Mouse (Mus musculus) neural tube, embryonic 14.5 days (tissue): ENCODE results near the gene Dennd6a. TPM values are rescaled to one million over a fixed set of nuclear protein-coding genes. Genes with fewer than 3 reads are reported as not detected.

Experiments used
- ATAC-seq: fragments of 200-750 bp; cut with Nextera tagmentation; 2 replicates; pipeline ENCODE4 v1.8.0; 2017; ENCODE audit warnings: low read depth, mild to moderate bottlenecking, moderate TSS enrichment, moderate library complexity
- H3K27ac ChIP-seq: fragments of 300-500 bp; sonication (generic); 2 replicates; pipeline ENCODE4 v1.5.1; 2014; ENCODE audit warnings: low read depth, mild to moderate bottlenecking, control low read depth, low read length, moderate library complexity, mixed read lengths
- H3K27me3 ChIP-seq: fragments of 300-500 bp; sonication (generic); 2 replicates; pipeline ENCODE4 v1.6.1; 2014; ENCODE audit warnings: low read length; ENCODE audit not compliant: control insufficient read depth, insufficient read depth
- H3K36me3 ChIP-seq: fragments of 300-500 bp; sonication (generic); 2 replicates; pipeline ENCODE4 v1.6.1; 2014; ENCODE audit warnings: low read length, mixed read lengths; ENCODE audit not compliant: control insufficient read depth, insufficient read depth
- H3K4me1 ChIP-seq: fragments of 300-500 bp; sonication (generic); 2 replicates; pipeline ENCODE4 v1.6.1; 2014; ENCODE audit warnings: low read length; ENCODE audit not compliant: control insufficient read depth, insufficient read depth
- H3K4me2 ChIP-seq: fragments of 300-500 bp; sonication (generic); 2 replicates; pipeline ENCODE4 v1.6.1; 2014; ENCODE audit warnings: mild to moderate bottlenecking, low read depth, low read length, control low read depth
- H3K4me3 ChIP-seq: fragments of 300-500 bp; sonication (generic); 2 replicates; pipeline ENCODE4 v1.5.1; 2014; ENCODE audit warnings: low read depth, low read length, control low read depth, mixed read lengths
- H3K9ac ChIP-seq: fragments of 300-500 bp; sonication (generic); replicated peaks from 2 replicates; pipeline ENCODE4 v1.6.1; 2014; ENCODE audit warnings: low read depth, mild to moderate bottlenecking, control low read depth, low read length, mixed read lengths
- H3K9me3 ChIP-seq: fragments of 300-500 bp; sonication (generic); 2 replicates; pipeline ENCODE4 v1.6.1; 2016; ENCODE audit warnings: low read length; ENCODE audit not compliant: control insufficient read depth
- WGBS: fragments of 180-500 bp; shearing (Covaris S2); extraction: QIAGEN DNeasy Blood & Tissue Kit; methylation state at CpG from one replicate; pipeline ENCODE4 v1.1.7; 2014; 5-methylcytosine and 5-hydroxymethylcytosine counted together
- polyA plus RNA-seq: library from polyadenylated mRNA; unstranded; fragments of >200 nt; fragmentation: Nextera tagmentation; extraction: Ambion mirVana; gene quantifications from 2 replicates; pipeline ENCODE4 v1.2.1, GENCODE M21; 2014

Gene Dennd6a
- polyA plus RNA-seq, 1 experiment from 2014 or later, result 18.8 TPM

DNA sequence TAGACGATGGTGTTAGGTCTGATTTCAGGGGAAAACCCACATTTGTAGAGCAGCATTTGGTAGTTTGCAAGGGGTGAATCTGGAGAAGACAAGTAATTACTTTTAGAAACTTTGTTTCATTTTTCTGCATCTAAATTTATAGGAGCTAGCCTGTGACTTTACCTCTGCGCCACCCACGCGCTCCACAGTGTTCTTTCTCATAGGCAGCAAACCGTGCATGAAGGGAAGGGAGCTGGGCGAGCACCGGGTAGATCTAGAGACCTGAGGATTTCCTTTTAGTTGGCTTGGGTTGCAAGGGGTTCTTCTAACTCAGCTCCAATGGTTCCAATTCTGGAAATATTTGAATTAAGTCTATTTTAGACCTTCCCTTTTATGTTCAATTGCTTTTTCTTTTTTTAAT lies 15.1 kb upstream of the Dennd6a start:
- H3K9ac ChIP-seq, result no peak overlapping the region
- no peak overlapping the region for H3K4me2 ChIP-seq
- no peaks in the 10 kb centered on the region for H3K36me3 ChIP-seq
- no peak for ATAC-seq
- no peaks in the 10 kb centered on the region for H3K4me1 ChIP-seq
- no peak overlapping the region for H3K4me3 ChIP-seq
- no peak overlapping the region for H3K27ac ChIP-seq
- WGBS, result 84% methylated on average over 7 of the region's 7 CpGs
- H3K9me3 ChIP-seq, result no peaks in the 10 kb centered on the region
- no peaks in the 10 kb centered on the region for H3K27me3 ChIP-seq

GRCm38 (mm10) chr14:26562247-26562646 lies 11.4 kb upstream of the Dennd6a start:
- no peak for ATAC-seq
- no peaks in the 10 kb centered on the region for H3K36me3 ChIP-seq
- no peaks in the 10 kb centered on the region for H3K27me3 ChIP-seq
- no peaks in the 10 kb centered on the region for H3K9me3 ChIP-seq
- H3K27ac ChIP-seq, result no peak overlapping the region
- H3K4me2 ChIP-seq, result no peak overlapping the region
- no peaks in the 10 kb centered on the region for H3K4me1 ChIP-seq
- H3K4me3 ChIP-seq, result no peak overlapping the region
- WGBS, result 87% methylated on average over 2 of the region's 2 CpGs
- no peak overlapping the region for H3K9ac ChIP-seq

- WGBS, result 88% methylated on average over 4 of the region's 4 CpGs
- H3K9me3 ChIP-seq, result no peaks in the 10 kb centered on the region
- ATAC-seq, result no peak
- H3K9ac ChIP-seq, result no peak overlapping the region
- no peaks in the 10 kb centered on the region for H3K27me3 ChIP-seq
- no peak overlapping the region for H3K4me2 ChIP-seq
- no peaks in the 10 kb centered on the region for H3K36me3 ChIP-seq
- no peaks in the 10 kb centered on the region for H3K4me1 ChIP-seq
- no peak overlapping the region for H3K27ac ChIP-seq
- H3K4me3 ChIP-seq, result no peak overlapping the region
Observed at GRCm38 (mm10) chr14:26569880-26570279, 3.8 kb upstream of the Dennd6a start.

GRCm38 (mm10) chr14:26571951-26572675 lies 1.5 kb upstream of the Dennd6a start:
- H3K27me3 ChIP-seq, result no peaks in the 10 kb centered on the region
- H3K4me2 ChIP-seq, result no peak overlapping the region
- no peak for ATAC-seq
- no peak overlapping the region for H3K27ac ChIP-seq
- H3K4me1 ChIP-seq, result no peaks in the 10 kb centered on the region
- no peaks in the 10 kb centered on the region for H3K9me3 ChIP-seq
- no peak overlapping the region for H3K4me3 ChIP-seq
- H3K9ac ChIP-seq, result no peak overlapping the region
- no peaks in the 10 kb centered on the region for H3K36me3 ChIP-seq
- WGBS, result 69% methylated on average over 4 of the region's 4 CpGs

- no peak overlapping the region for H3K4me3 ChIP-seq
- peaks cover 13% of the 10 kb centered on the region; the same call in 1 of the 2 replicates for H3K4me1 ChIP-seq
- H3K9ac ChIP-seq, result no peak overlapping the region
- no peak overlapping the region for H3K27ac ChIP-seq
- 73% methylated on average over 3 of the region's 3 CpGs for WGBS
- H3K36me3 ChIP-seq, result no peaks in the 10 kb centered on the region
- no peak for ATAC-seq
- no peaks in the 10 kb centered on the region; the same call in 1 of the 2 replicates for H3K27me3 ChIP-seq
- no peak overlapping the region for H3K4me2 ChIP-seq
- H3K9me3 ChIP-seq, result no peaks in the 10 kb centered on the region
Observed at GRCm38 (mm10) chr14:26576255-26576780, 2.7 kb downstream of the Dennd6a start.

- H3K27me3 ChIP-seq, result no peaks in the 10 kb centered on the region; the same call in 1 of the 2 replicates
- no peak overlapping the region for H3K27ac ChIP-seq
- no peak overlapping the region for H3K9ac ChIP-seq
- H3K4me1 ChIP-seq, result peaks cover 14% of the 10 kb centered on the region; the same call in 1 of the 2 replicates
- H3K4me2 ChIP-seq, result peak overlapping the region; percentile 11; the same call in 1 of the 2 replicates
- H3K36me3 ChIP-seq, result no peaks in the 10 kb centered on the region
- ATAC-seq, result 0 out of 2 replicates have a peak, but pooled peaks have one; percentile 29
- H3K9me3 ChIP-seq, result no peaks in the 10 kb centered on the region
- H3K4me3 ChIP-seq, result peak overlapping the region; percentile 97
- WGBS, result 76% methylated on average over 6 of the region's 6 CpGs
Observed at GRCm38 (mm10) chr14:26578791-26579191, 5.1 kb downstream of the Dennd6a start.

- peak; percentile 97 for ATAC-seq
Observed at GRCm38 (mm10) chr14:26579346-26580343, 6.0 kb downstream of the Dennd6a start.

GRCm38 (mm10) chr14:26583645-26584044 lies 10.0 kb downstream of the Dennd6a start:
- no peak for ATAC-seq
- Histone ChIP-seq H3K36me3 (no peaks in the 10 kb centered on the region), H3K4me2 (no peak overlapping the region), H3K9me3 (no peaks in the 10 kb centered on the region), H3K9ac (no peak overlapping the region), H3K4me3 (no peak overlapping the region), H3K27me3 (no peaks in the 10 kb centered on the region; the same call in 1 of the 2 replicates), H3K27ac (no peak overlapping the region), H3K4me1 (peaks cover 14% of the 10 kb centered on the region; the same call in 1 of the 2 replicates)
- 96% methylated on average over 3 of the region's 3 CpGs for WGBS

More at GRCm38 (mm10) chr14:26579346-26580343, 6.0 kb downstream of the Dennd6a start:
- Histone ChIP-seq H3K4me1 (peaks cover 14% of the 10 kb centered on the region; the same call in 1 of the 2 replicates), H3K36me3 (no peaks in the 10 kb centered on the region), H3K27ac (peak overlapping the region; percentile 96), H3K4me2 (peak overlapping the region; percentile 91), H3K9me3 (no peaks in the 10 kb centered on the region), H3K27me3 (no peaks in the 10 kb centered on the region; the same call in 1 of the 2 replicates), H3K9ac (peak overlapping the region; percentile 100), H3K4me3 (peak overlapping the region; percentile 97)
- WGBS, result under 1% methylated on average over 79 of the region's 79 CpGs
